Mouse (Mus musculus): ENCODE data around the gene Arsg.

GRCm38 (mm10) chr11:109466987-109467386 lies 6.2 kb upstream of the Arsg start:
- TF ChIP-seq POLR2A (IDR thresholded peaks at IDR 0.05; ENCODE audit: low read depth, low read length) (no peak), POLR2AphosphoS2 (IDR thresholded peaks at IDR 0.05; ENCODE audit: low read depth, low read length) (no peak), CTCF (conservative IDR thresholded peaks at IDR 0.05 in 1 of 2, IDR thresholded peaks at IDR 0.05 in 1 of 2; ENCODE audit: low read depth in 2 of 2, low read length in 2 of 2) (no peak), UBTF (IDR thresholded peaks at IDR 0.05; ENCODE audit: low read depth, low read length) (no peak), SIN3A (IDR thresholded peaks at IDR 0.05; ENCODE audit: low read length) (no peak), JUN (IDR thresholded peaks at IDR 0.05; ENCODE audit: insufficient read depth, low read depth, low read length) (no peak)

Measured in CH12.LX (cell line).